Mouse (Mus musculus): ENCODE data around the gene Phlpp1.

DNA sequence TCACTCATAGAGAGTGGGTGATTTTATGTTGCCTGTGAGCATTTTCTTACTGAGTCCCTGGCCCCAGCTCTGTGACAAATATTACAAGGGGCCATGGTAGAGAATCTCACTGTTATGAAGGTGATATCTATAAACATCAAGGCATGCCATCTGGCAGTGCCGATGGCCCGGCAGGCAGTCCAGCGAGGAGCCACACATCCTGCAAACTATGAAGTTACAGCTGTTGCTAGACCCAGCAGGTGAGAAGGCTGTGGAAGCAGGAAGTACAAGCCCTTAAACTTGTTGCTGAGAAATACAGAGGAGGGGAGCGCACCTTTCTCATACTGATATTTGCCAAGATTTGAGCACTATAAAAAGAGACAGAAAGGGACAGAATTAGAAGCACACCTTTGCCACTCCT lies 257.0 kb downstream of the Phlpp1 start:
- TF ChIP-seq CTCF (IDR thresholded peaks at IDR 0.05; ENCODE audit: insufficient read depth, low read depth, low read length): no peak
- TF ChIP-seq POLR2A (IDR thresholded peaks at IDR 0.05; ENCODE audit: insufficient read depth, low read depth, low read length): no peak
